Mouse (Mus musculus): Measurements from ENCODE around the gene Prn.

Gene Prn

GRCm38 (mm10) chr2:131909683-131910572, at the start of gene Prn, which contains the start of gene Prnp:
Gene Prn, plus strand, starts transcription at chr2:131909957.
Gene Prnp, plus strand, starts transcription at chr2:131909928.
- peak; percentile 91 for DNase-seq

- no peak for DNase-seq
These were observed 47.0 kb upstream of the Prn start for GRCm38 (mm10) chr2:131862617-131863275.

DNA sequence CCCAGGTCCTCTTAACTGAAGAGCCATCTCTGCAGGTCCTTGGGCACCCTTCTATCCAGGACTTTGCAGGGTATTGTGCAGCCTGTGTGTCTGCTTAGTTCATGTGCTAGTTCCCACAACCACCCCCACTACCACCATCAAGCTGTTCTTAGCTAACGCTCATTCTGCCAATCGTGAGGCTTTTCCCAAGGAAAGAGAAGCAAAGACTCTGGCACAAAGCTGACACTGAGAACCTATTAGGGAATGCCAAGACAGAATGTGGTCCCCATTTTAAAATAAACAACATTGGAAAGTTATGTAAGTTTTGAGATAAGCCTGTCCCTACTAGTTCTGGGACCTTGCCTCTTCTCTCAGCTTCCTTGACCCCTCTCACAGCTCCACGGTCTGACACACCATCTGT, 46.3 kb upstream of the Prn start:
- DNase-seq, result no peak

DNA sequence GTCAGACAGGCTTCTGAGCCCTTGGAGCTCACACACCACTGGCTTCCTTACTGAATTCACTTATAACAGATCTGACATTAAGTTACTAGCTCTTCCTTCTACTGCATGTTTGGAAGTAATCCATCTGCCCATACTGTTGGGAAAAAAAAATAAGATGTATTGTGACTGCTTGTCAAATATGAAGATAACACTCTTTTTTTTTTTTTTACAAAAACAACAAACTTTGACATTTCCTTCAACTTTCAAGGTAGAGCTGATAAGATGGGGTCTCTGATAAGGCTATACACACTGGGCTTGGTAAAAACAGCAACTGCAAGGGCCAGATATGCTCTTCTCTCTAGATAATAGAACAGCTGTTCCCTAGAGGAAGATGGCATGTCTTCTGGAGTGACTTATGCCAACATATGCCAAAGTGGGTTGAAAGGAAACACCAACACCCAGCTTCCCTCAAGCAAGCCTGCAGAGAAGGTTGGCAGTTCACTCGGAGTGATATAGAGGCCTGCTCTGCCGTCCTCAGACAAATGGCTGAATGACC, 45.4 kb upstream of the Prn start:
- no peak for DNase-seq

- DNase-seq, result no peak
These were observed 43.1 kb upstream of the Prn start for GRCm38 (mm10) chr2:131866676-131867075.

DNA sequence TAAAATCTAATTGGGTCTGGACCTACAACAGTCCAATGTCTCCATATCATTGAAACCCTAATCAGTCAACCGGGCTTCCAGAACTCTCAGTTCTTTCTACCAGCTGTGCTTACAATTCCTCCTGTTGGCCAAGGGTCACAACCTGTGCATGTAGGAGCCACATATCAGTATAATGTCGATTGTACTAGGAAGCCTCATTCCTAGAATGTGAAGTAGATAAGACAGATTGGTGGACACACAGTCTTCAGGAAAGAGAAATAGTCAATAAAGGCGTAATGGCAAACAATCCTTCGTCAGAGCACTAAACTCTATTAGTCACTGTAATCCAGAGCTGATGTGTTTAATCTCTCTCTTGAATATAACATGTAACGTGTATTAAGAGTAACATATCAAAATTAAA, 40.8 kb upstream of the Prn start:
- DNase-seq, result no peak

DNA sequence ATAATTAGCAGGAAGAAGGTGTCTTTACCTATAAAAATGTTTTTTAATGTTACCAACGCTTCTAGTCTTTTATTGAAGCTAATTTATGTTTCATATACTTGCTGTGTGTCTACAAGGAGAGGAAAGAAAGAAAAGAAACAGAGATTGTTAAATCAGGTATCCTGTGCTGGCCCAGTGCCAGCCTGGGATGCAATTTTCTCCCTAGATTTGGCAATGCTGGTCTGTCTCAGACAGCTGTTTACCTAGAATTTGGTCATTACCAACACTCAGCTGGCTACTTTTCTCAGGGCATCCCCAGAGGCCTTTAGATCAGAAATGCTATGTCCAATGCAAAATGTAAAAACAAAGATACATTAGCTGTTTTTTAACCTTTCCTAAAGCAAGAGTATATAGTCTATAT, 36.4 kb upstream of the Prn start:
- DNase-seq, result no peak

GRCm38 (mm10) chr2:131876551-131877265, 33.0 kb upstream of the Prn start:
- DNase-seq, result no peak

- DNase-seq, result no peak
These were observed 28.0 kb upstream of the Prn start for GRCm38 (mm10) chr2:131881766-131882165.

GRCm38 (mm10) chr2:131883136-131883535, 26.6 kb upstream of the Prn start:
- no peak for DNase-seq

GRCm38 (mm10) chr2:131886503-131887160, 23.1 kb upstream of the Prn start:
- no peak for DNase-seq

GRCm38 (mm10) chr2:131888233-131888632, 21.5 kb upstream of the Prn start:
- DNase-seq, result no peak

DNA sequence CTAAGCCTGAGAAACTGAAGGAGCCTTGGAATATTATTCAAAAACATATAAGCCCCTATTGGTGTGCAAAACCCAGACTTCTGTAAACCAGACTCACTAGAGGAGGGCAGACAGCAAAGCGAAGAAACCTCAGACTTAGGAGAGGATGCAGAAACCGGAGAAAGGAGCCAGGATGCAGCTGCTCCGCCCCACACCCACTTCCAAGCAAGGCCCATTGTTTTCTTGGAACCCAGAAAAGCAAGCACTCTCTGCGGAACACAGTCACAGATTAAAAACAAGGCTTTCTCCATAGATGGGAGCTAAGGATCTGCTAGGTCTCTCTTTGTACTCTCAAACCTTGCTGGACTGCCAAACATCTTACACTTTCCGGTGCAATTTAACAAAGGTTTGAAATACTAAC, 17.2 kb upstream of the Prn start:
- no peak for DNase-seq

DNA sequence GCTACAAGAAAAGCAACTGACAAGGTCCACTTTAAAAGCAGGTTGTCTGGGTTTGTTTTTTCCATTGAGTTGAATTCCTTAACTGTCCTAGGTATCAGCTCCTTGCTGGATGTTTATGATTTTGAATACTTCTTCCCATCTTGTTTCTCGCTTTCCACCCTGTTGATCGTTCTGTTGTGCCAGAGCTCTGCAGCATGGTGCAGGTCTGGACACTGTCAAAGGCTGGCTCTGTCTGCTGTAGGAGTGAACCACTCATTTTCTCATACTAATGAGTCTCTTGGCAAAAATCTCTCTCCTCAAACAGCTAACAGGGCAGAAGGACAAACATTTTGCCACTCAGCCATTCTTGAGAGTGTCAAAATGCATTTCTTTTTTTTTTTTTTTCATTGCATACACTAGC, 14.7 kb upstream of the Prn start:
- DNase-seq, result no peak

DNA sequence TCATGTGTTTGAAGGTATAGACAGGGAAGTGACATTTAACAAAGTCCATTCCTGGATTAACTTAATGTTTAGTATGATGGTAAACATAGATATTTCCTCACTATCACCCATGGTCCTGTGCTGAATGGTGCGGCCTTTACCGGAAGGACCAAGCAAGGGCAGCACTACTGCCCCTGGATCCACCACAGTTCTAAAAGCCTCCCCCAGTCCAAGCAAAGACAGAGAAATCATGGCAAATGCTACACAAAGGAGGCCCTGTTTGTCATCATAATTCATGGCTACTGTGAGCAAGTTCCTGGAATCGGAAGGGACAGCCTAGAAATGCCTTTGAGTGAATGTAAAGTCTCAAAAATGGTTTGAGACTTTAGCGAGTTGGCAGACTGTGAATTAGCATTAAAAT, 13.7 kb upstream of the Prn start:
- no peak for DNase-seq

DNA sequence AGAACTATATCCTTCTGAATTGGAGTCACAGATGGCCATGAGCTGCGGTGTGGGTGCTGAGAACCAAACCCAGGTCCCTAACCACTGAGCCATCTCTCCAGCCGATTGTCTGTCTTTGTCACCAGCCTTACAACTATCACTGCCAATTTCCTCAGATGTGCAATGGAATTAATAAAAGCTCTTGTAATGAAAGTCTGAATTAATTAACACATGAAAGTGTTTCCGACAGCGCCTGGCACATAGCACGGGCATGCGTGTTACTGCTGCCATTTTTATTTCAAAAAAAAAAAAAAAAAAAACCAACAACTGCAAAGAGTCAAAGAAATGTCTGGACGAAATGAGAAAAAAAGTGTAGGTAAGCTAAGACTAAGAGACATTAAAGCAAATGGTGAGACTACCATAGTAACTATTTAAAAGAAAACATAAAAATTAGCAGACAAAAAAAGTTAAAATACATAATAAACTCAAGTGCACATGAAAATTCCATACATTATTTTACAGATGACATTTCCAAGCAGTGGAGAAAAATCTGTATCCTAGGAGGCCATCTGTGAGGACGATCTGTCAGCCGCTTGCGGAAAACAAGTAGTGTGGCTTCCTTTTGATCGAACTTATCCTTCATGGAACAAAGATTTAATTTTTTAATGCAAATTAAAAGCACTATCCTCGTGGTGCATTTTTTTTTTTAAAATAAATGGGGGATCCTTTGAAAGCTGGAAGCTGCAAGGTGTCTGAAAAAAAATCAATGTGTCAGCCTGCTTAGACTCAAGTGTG, 12.2 kb upstream of the Prn start:
- DNase-seq, result no peak

- DNase-seq, result no peak
These were observed 7.3 kb upstream of the Prn start for GRCm38 (mm10) chr2:131902423-131902822.

- DNase-seq, result peak in 1 of 2 experiments; percentile 58
These were observed 6.9 kb upstream of the Prn start for GRCm38 (mm10) chr2:131902867-131903266.

- DNase-seq, result no peak
These were observed 4.7 kb upstream of the Prn start for GRCm38 (mm10) chr2:131905025-131905424.

- peak; percentile 39 to 43 for DNase-seq
These were observed 4.0 kb upstream of the Prn start for GRCm38 (mm10) chr2:131905776-131906175.

GRCm38 (mm10) chr2:131906266-131906665, 3.5 kb upstream of the Prn start:
- no peak for DNase-seq

GRCm38 (mm10) chr2:131906846-131907245, 2.9 kb upstream of the Prn start:
- DNase-seq, result peak in 1 of 2 experiments; percentile 67
